Mouse (Mus musculus): ENCODE results near the gene Pdap1. TPM values are rescaled to one million over a fixed set of nuclear protein-coding genes. Genes with fewer than 3 reads are reported as not detected.
"Not testable (repeated sequence)": the region's sequence is repeated elsewhere in the genome, so short reads cannot be mapped to it uniquely, and the experiment has no call there.

Gene Pdap1
- total RNA-seq, 2 experiments from 2014 or later: 95.2 to 97.8 TPM

DNA sequence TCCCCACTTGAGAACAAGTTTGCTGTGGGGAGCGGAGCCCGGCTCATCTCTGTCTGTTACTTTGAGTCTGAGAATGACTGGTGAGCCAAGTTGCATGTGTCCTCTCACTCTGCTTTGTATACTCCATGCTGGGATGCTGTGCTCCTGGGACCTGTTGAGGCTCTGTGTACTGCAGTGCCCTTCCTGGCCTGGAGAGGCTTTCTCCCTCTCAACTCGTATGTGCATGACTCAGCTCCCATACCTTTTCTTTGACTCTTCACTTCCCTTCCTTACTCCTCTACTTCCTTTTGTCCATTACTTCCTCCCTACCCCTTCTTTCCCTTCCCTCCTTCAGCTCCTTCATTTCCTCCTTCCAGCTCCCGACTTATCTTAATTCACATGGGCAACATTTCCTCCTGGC, 43.8 kb downstream of the Pdap1 start:
- DNase-seq (ENCODE audit: low spot score in 2 of 2): no peak
- H3K27ac ChIP-seq: no peak overlapping the region
- H3K4me3 ChIP-seq: no peak overlapping the region
- TF ChIP-seq CTCF (conservative IDR thresholded peaks at IDR 0.05): no peak

DNA sequence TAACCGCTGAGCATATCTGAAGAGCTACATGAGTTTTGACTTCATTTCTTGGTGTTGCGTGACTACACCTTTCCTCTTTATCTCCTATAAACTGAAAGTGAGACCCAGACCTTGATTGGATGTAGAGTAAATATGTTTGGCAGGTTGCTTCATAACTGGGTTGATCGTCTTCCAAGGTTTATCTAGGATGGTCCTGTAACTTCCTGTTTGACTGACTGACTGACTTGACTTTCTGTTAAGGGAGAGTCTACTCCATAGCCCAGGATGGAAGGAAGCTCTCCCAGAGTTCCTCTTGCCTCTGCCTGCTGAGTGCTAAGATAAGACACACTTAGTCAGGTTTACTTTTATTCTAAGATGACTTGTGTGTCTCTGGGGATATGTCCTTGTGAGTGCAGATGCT, 50.2 kb downstream of the Pdap1 start:
- Histone ChIP-seq H3K4me3 (no peak overlapping the region; the same call in 1 of the 2 replicates), H3K27ac (peak overlapping the region; percentile 83)
- no peak for DNase-seq (ENCODE audit: low spot score in 2 of 2)
- TF ChIP-seq CTCF (conservative IDR thresholded peaks at IDR 0.05): no peak

DNA sequence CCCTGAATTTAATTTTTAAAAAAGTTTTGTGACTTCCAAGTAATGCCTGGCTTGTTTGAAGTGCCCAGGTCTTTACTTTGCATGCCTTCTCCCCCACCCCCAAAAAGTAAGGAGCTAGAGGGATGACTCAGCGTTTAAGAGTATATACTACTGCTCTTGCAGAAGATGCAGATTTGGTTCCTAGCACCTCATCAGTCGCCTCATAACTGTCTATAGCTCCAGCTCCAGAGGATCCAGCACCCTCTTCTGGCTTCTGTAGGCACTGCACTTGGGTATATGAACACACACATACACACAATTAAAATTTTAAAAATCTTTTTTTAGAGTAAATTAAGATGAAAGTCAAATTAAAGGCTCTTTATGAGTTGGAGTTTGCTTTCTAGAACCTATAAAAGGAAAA, 51.9 kb downstream of the Pdap1 start:
- TF ChIP-seq CTCF (conservative IDR thresholded peaks at IDR 0.05): peak; percentile 58
- DNase-seq (ENCODE audit: low spot score in 2 of 2): no peak
- no peak overlapping the region for H3K4me3 ChIP-seq
- peak overlapping the region; percentile 83 for H3K27ac ChIP-seq

DNA sequence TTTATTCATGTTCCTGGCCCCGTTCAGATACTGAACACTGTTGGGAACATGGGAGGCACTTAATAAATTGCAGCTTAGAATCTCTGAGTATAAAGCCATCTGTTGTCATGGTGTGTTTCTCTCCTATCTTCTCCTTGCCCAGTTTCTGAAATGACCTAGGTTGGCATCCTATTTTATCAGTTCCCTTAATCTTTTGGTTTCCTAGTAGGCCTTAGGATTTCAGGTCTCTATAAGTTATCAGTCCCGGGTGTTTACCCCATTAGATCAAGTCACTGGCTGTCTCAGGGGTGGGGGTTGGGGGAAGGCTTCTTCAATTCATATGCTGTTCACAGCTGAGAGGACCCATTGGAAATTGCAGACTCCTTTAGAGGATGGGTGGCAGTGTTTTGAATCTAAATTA, 55.2 kb downstream of the Pdap1 start:
- no peak for TF ChIP-seq CTCF (conservative IDR thresholded peaks at IDR 0.05)
- DNase-seq (ENCODE audit: low spot score in 2 of 2): no peak
- Histone ChIP-seq H3K4me3 (peak overlapping the region; percentile 82), H3K27ac (peak overlapping the region; percentile 97)

DNA sequence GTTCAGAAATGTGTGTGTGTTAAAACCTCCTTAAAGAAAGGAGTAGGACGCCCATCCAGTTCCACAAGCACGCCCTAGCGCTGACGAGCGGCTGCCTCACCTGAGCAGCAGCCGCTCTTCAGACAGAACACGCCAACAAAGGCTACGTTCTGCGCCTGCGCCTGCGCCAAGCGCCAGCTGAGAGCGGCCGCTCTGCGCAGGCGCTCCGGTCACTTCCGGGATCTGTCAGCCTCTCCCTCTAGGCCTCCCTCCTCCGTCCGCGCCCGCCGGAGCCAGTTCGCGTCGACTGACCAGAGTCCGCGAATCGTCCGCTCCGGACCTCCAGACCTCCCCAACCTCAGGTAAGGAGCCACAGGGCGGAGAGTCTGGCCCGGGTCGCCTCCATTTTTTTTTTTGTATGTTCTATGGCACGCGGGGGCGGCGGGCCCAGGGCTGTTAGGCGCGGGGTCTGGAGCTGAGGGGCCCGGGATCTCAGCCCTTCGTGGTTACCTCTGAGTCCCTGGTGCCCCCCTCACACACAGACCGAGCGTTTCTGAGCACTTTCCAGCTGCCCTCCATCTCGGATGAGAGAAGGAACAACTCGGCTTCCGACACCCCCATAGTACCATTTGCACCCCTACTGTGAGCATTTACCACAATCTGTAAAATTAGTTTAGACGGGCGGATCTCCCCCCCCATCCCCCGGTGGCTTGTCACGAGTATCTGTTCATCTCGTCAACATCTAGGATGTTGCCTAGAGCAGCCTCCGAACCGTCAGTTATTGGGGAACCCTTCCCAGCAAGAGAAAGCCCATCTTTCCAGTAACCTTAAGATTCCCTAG, 56.2 kb downstream of the Pdap1 start, which contains the start of the genes Arpc1a and Kpna7:
Arpc1a (plus strand) TSS at position 199 of the 820 bp plus-strand sequence.
Kpna7 (minus strand) TSS at position 399 of the 820 bp plus-strand sequence.
- peak; percentile 90 to 91 for DNase-seq (ENCODE audit: low spot score in 2 of 2)
- Histone ChIP-seq H3K27ac (peak within 1 kb of the TSS; percentile 97), H3K4me3 (peak within 1 kb of the TSS; percentile 82)
- TF ChIP-seq CTCF (conservative IDR thresholded peaks at IDR 0.05): no peak

DNA sequence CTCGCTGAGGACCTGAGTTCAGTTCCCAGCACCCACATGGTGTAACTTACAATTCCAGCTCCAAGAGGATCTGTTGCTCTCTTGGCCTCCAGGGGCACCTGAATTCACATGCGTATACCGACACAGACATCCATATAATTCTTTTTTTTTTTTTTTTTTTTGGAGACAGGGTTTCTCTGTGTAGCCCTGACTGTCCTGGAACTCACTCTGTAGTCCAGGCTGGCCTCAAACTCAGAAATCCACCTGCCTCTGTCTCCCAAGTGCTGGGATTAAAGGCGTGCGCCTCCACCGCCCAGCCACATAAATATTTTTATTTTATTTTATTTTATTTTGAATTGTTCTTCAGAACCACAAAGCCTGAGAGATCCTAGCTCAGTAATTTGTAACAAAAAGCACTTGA, 56.8 kb downstream of the Pdap1 start:
- peak overlapping the region; percentile 97 for H3K27ac ChIP-seq
- not testable (repeated sequence) for DNase-seq (ENCODE audit: low spot score in 2 of 2)
- H3K4me3 ChIP-seq: peak overlapping the region; percentile 82

DNA sequence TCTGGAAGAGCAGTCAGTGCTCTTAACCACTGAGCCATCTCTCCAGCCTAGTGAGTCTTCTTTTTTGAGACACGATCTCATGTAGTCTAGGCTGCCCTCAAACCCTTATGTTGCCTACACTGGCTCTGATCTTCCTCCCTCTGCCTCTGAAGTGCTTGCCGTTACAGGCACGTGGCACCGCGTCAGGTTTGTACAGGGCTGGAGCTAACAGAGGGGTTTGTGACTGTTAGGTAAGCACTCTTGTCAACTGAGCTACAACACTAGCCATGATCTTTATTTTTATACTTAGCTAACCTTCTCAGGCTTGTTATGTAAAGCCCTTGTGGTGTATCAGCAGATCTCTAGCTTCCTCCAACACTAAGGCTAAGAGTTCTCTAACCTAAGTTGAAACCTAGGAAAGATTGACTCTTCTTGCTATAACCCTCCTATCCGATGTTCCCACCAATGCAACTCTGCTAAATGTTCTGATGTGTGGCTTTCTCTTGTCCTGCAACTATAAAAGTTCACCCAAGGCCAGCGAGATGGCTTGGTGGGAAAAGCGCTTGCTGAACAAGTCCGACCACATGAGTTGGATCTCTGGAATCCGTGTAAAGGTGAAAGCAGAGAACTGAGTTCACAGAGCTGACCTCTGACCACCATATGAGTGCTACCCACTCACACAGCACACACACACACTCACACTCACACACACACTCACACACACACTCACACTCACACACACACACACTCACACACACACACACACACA, 58.0 kb downstream of the Pdap1 start:
- Histone ChIP-seq H3K27ac (no peak overlapping the region), H3K4me3 (no peak overlapping the region)
- DNase-seq (ENCODE audit: low spot score in 2 of 2): no peak
- TF ChIP-seq CTCF (conservative IDR thresholded peaks at IDR 0.05): no peak

Other genes starting within 250 kb of the Pdap1 start
- 10 to 100 TPM; 29.2 to 30.5 TPM for gene Smurf1, start 174.4 kb downstream of the Pdap1 start, total RNA-seq (2021)
- not detected for gene Gm4871, start 107.5 kb downstream of the Pdap1 start, total RNA-seq (2021)
- not detected for gene 1700018F24Rik, start 97.2 kb downstream of the Pdap1 start, total RNA-seq (2021)
- gene Arpc1a, start 56.4 kb downstream of the Pdap1 start, total RNA-seq (2021): 100 to 1,000 TPM; 252 to 255 TPM
- not detected for gene Kpna7, start 56.2 kb downstream of the Pdap1 start, total RNA-seq (2021)
- gene Arpc1b, start 26.0 kb downstream of the Pdap1 start, total RNA-seq (2021): 10 to 100 TPM; 17.7 to 19.4 TPM
- 10 to 100 TPM; 67.4 to 73.4 TPM for gene Bud31, start 124 bp upstream of the Pdap1 start, total RNA-seq (2021)
- 10 to 100 TPM; 21.8 to 24.9 TPM for gene Ptcd1, start 26.9 kb upstream of the Pdap1 start, total RNA-seq (2021)
- gene Cpsf4, start 27.0 kb upstream of the Pdap1 start, total RNA-seq (2021): 10 to 100 TPM; 24.8 to 24.9 TPM
- gene Atp5j2, start 51.8 kb upstream of the Pdap1 start, total RNA-seq (2021): 100 to 1,000 TPM; 238 to 257 TPM
- gene Zkscan14, start 61.6 kb upstream of the Pdap1 start, total RNA-seq (2021): 10 to 100 TPM; 11.6 to 12.9 TPM
- gene Zkscan5, start 64.3 kb upstream of the Pdap1 start, total RNA-seq (2021): 10 to 100 TPM; 11.3 to 12.2 TPM
- 10 to 100 TPM; 27.5 to 28.4 TPM for gene Zfp655, start 91.5 kb upstream of the Pdap1 start, total RNA-seq (2021)
- gene Zscan25, start 140.3 kb upstream of the Pdap1 start, total RNA-seq (2021): 10 to 100 TPM; 20.3 to 22.8 TPM
- gene Cyp3a57, start 205.0 kb upstream of the Pdap1 start, total RNA-seq (2021): not detected

All from layer of hippocampus, adult 2 months (tissue).